9 mouse cellular contexts compared by ENCODE assay signal in genomic region chr5:112551975-112552728, GRCm38 (mm10). TPM values are rescaled to one million over a fixed set of nuclear protein-coding genes. Genes with fewer than 3 reads are reported as not detected.
A peak's percentile ranks its signal among the peaks of the same experiment; 100 is the strongest.
DNase-seq lines count a peak whose midpoint lies in the region.
"Had no signal": no experiment of that assay in that cellular context is flagged by ENCODE, and none has a peak within 500 bp of the region (broad histone marks: within the 10 kb centered on the region; RNA-seq: fewer than 3 reads in every experiment).

No protein-coding gene starts in this region.

- peak; percentile 41 for DNase-seq in embryo, embryonic 10.5 days (ENCODE audit: low spot score)
- no peak for DNase-seq in embryo, embryonic 9.5 days (ENCODE audit: extremely low spot score)
- no peak for DNase-seq in forebrain, embryonic 10.5 days (ENCODE audit: extremely low spot score, low spot score)
- DNase-seq in kidney, postnatal 25 days = peak; percentile 24 to 43
- DNase-seq in lung, postnatal 14 days = peak; percentile 38
- peak; percentile 35 for DNase-seq in testis, postnatal 14 days (ENCODE audit: low spot score)
- no peak for DNase-seq in thymus, postnatal 10 days (ENCODE audit: low spot score in 2 of 2)
- no peak for DNase-seq in gastrocnemius, adult 18-20 months (ENCODE audit: low spot score)

- WGBS in forebrain, embryonic 10.5 days = 65% methylated on average over 17 of the region's 17 CpGs

- H3K27ac ChIP-seq in forebrain, embryonic 10.5 days = peak overlapping the region; percentile 40; the same call in 1 of the 2 replicates
- H3K27ac ChIP-seq: limb, embryonic 12.5 days had no signal

- peaks cover 5% of the 10 kb centered on the region; the same call in 1 of the 2 replicates for H3K27me3 ChIP-seq in forebrain, embryonic 10.5 days (ENCODE audit: poor library complexity, severe bottlenecking)

- H3K9me3 ChIP-seq in forebrain, embryonic 10.5 days = no peaks in the 10 kb centered on the region
- H3K9me3 ChIP-seq: limb, embryonic 12.5 days had no signal

- no peak overlapping the region for H3K4me3 ChIP-seq in forebrain, embryonic 10.5 days
- H3K4me3 ChIP-seq: limb, embryonic 12.5 days had no signal

- no peaks in the 10 kb centered on the region for H3K36me3 ChIP-seq in forebrain, embryonic 10.5 days (replicated peaks)
- H3K36me3 ChIP-seq: limb, embryonic 12.5 days had no signal

- peaks cover 42% of the 10 kb centered on the region for H3K4me1 ChIP-seq in forebrain, embryonic 10.5 days

RNA-seq across cellular contexts. Expression of gene Sez6l, which starts 24.8 kb away (rescaled TPM):
- 0.65 and 1.4 TPM in 2 replicates for polyA plus RNA-seq in forebrain, embryonic 10.5 days (2016; fragmentation: Nextera tagmentation; extraction: Ambion mirVana)
- total RNA-seq in gastrocnemius, adult 18-20 months (2021) = under 1 TPM in 1 of 2 experiments, not detected in 1; 0.02 TPM

Comparison
In these comparisons a context has a peak if more than half of its experiments do, and no peak if none do; other contexts are left out.
1. DNase-seq: peak in embryo, embryonic 10.5 days (single experiment), kidney, postnatal 25 days (2 of 2), lung, postnatal 14 days (single experiment) and testis, postnatal 14 days (single experiment); none in embryo, embryonic 9.5 days (single experiment), forebrain, embryonic 10.5 days (single experiment), thymus, postnatal 10 days (0 of 2) and gastrocnemius, adult 18-20 months (single experiment).